Mouse (Mus musculus): ENCODE data around the gene Arel1.

DNA sequence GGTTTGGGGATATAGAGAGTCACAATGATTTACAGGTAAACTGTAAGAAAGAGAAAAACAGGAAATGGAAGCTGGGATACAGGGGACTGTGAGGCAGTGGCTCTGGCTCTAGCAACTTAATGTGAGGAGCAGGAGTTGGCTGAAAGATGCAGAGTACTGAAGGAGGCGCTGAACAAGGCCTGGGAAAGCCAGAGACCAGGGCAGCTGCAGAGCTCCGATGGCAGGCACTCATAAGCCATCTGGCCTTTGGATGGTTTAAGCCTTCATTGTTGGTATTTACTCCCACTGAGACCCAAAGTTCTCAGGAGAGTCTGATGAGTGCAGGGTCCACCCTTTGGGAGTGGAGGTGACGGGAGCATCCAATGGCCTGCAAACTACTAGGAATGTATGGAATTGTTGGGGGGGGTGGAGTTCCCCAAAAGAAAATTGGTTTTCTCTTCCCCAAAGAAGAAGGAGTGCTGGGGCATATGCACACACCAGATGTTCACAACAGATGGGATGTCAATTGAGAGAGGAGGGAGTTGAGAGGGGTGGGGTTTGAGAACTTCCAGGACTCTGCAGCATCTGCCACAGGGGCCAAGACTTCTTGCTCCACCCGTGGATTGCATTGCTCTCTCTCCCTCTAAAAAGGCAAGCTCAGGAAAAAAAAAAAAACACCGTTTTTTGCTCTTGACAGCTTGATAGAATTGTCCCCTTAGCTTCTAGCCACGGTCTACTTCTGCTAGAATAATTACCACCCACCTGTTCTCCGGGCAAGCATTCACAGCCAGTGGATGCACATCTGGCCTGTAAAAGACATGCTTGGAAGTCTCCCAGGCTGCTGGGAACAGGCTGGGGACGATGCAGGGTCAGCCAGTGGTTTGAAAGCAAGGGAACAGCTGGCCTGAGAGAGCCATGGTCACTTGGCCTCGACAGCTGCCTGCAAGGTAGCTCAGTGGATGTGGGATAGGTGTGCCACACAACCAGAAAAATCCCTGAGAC, 76.8 kb downstream of the Arel1 start:
- no peak for TF ChIP-seq POLR2A (IDR thresholded peaks at IDR 0.05; ENCODE audit: extremely low read depth, insufficient read depth, low read length)
- TF ChIP-seq CTCF (IDR thresholded peaks at IDR 0.05; ENCODE audit: extremely low read depth, insufficient read depth, low read length) = no peak

Data from cortical plate, adult 2 months (tissue).